ENCODE assay signal across 13 mouse cellular contexts in genomic region chr8:126326731-126327130, GRCm38 (mm10). TPM values are rescaled to one million over a fixed set of nuclear protein-coding genes. Genes with fewer than 3 reads are reported as not detected.
DNase-seq lines count a peak whose midpoint lies in the region; ATAC-seq lines count a peak whose summit lies in the region.
"Had no signal": no experiment of that assay in that cellular context is flagged by ENCODE, and none has a peak within 500 bp of the region (broad histone marks: within the 10 kb centered on the region; RNA-seq: fewer than 3 reads in every experiment).

No protein-coding gene starts in this region.

- peak; percentile 44; the same call in 1 of the 2 replicates for ATAC-seq in stomach, embryonic 16.5 days (ENCODE audit: insufficient read depth, low FRiP score)
- ATAC-seq: intestine, embryonic 16.5 days had no signal

- H3K27me3 ChIP-seq in stomach, embryonic 16.5 days (ENCODE audit: control insufficient read depth, insufficient read depth, low read length), result no peaks in the 10 kb centered on the region
- H3K27me3 ChIP-seq: embryonic facial prominence, embryonic 15.5 days had no signal

- no peaks in the 10 kb centered on the region for H3K4me1 ChIP-seq in stomach, embryonic 16.5 days (ENCODE audit: control insufficient read depth, insufficient read depth, low read length)
- H3K4me1 ChIP-seq: embryonic facial prominence, embryonic 15.5 days had no signal

- H3K9me3 ChIP-seq in stomach, embryonic 16.5 days (replicated peaks; ENCODE audit: control insufficient read depth, low read length), result peaks cover 3% of the 10 kb centered on the region; the same call in 1 of the 2 replicates
- H3K9me3 ChIP-seq: embryonic facial prominence, embryonic 15.5 days had no signal

- no peak overlapping the region for H3K9ac ChIP-seq in stomach, embryonic 16.5 days (ENCODE audit: low read length)
- H3K9ac ChIP-seq: embryonic facial prominence, embryonic 15.5 days had no signal

- no peak overlapping the region for H3K4me2 ChIP-seq in stomach, embryonic 16.5 days (ENCODE audit: low read depth, low read length)
- H3K4me2 ChIP-seq: embryonic facial prominence, embryonic 15.5 days had no signal

- no peak overlapping the region for H3K27ac ChIP-seq in stomach, embryonic 16.5 days (ENCODE audit: low read length)
- H3K27ac ChIP-seq: embryonic facial prominence, embryonic 15.5 days had no signal

- no peaks in the 10 kb centered on the region for H3K36me3 ChIP-seq in stomach, embryonic 16.5 days (ENCODE audit: control insufficient read depth, insufficient read depth, low read length)
- H3K36me3 ChIP-seq: embryonic facial prominence, embryonic 15.5 days had no signal

- no peak overlapping the region for H3K4me3 ChIP-seq in stomach, embryonic 16.5 days (replicated peaks; ENCODE audit: low read length)
- H3K4me3 ChIP-seq: embryonic facial prominence, embryonic 15.5 days had no signal

- DNase-seq in right cerebral cortex, adult 18-20 months, result peak; percentile 90
- DNase-seq in right cerebral cortex, postnatal 4 days, result no peak
- peak; percentile 36 to 57 for DNase-seq in frontal cortex, postnatal 25 days (ENCODE audit: low spot score in 2 of 2)
- peak; percentile 51 to 93 for DNase-seq in left cerebral cortex, adult 8-10 months (ENCODE audit: low spot score in 2 of 2)
- DNase-seq in heart, adult 8-10 months (ENCODE audit: low spot score), result no peak
- DNase-seq in kidney, adult 18-20 months, result no peak
- DNase-seq in adrenal gland, postnatal 25 days, result no peak
- DNase-seq: gastrocnemius, postnatal 10 days; lung, postnatal 4 days had no signal

- WGBS in stomach, embryonic 16.5 days, result 58% methylated on average over 8 of the region's 8 CpGs

RNA-seq across cellular contexts. Expression of gene Slc35f3, which starts 28.4 kb away (rescaled TPM):
- total RNA-seq in left cerebral cortex, adult 8-10 months (2022), result 10 to 100 TPM; 33.6 to 40.5 (median 36.6) TPM
- 0.91 and 0.98 TPM in 2 replicates for polyA plus RNA-seq in stomach, embryonic 16.5 days (2015; fragmentation: Nextera tagmentation; extraction: Ambion mirVana)
- not detected for total RNA-seq in heart, adult 8-10 months (2022)
- total RNA-seq in adrenal gland, postnatal 25 days (2021), result 1.4 and 3.5 TPM in 2 replicates
- total RNA-seq: liver, adult 2 months had no signal
- polyA plus RNA-seq: liver, adult 2 months had no signal

Comparison
In these comparisons a context has a peak if more than half of its experiments do, and no peak if none do; other contexts are left out.
1. DNase-seq: peak in right cerebral cortex, adult 18-20 months (single experiment), frontal cortex, postnatal 25 days (2 of 2) and left cerebral cortex, adult 8-10 months (2 of 2); none in right cerebral cortex, postnatal 4 days (single experiment), heart, adult 8-10 months (single experiment), kidney, adult 18-20 months (single experiment) and adrenal gland, postnatal 25 days (single experiment).